Mouse (Mus musculus): ENCODE data around the gene Slc9a3r2. TPM values are rescaled to one million over a fixed set of nuclear protein-coding genes. Genes with fewer than 3 reads are reported as not detected.
"Not testable (repeated sequence)": the region's sequence is repeated elsewhere in the genome, so short reads cannot be mapped to it uniquely, and the experiment has no call there.

The Slc9a3r2 gene
- polyA plus RNA-seq, 1 experiment from 2014 or later = not detected

DNA sequence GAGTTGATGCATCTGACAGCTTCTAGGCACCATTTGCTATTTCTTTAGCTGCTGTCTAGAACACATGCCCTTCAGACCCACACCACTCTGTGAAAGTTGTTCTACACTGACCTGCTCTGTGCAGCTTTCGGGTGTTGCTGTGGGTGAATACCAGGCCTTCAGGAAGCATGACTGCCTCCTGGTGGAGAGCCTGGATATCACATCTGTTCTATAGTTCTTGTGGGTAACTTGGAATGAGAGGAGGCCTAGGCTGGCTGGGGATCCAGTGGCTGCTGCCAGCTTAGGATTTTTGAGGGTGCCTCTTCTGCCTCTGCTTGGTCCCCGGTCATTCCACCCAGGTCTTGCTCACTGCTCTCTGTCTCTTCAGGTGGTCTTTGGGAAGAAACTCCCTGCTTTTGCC, 26.1 kb upstream of the Slc9a3r2 start:
- Histone ChIP-seq H3K36me3 (ENCODE audit: inconsistent target) (peaks cover 33% of the 10 kb centered on the region), H3K79me2 (ENCODE audit: inconsistent target) (peaks cover 53% of the 10 kb centered on the region), H3K27ac (no peak overlapping the region), H3K4me3 (ENCODE audit: inconsistent target) (no peak overlapping the region)
- 83% methylated on average over 2 of the region's 2 CpGs for WGBS (ENCODE audit: missing documents)

DNA sequence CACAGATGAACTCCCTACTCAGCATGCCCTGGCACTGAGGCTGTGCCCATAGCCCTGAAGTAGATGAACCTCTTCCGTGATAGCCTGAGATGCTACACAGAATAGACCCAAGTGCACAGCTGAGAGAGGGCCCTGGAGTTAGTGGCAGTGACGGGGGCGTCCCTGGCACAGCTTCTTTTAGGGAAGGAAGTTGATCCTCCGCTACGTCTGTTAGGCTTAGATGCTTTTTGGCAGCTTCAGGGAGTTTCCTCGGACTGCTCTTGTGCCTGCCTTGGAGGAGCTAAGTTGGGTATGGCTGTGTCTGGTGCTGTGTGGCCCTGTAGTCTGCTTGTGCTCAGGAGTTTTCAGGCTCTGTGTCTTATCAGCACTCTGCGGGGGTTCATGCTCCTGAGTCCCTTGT, 24.1 kb upstream of the Slc9a3r2 start:
- peaks cover 66% of the 10 kb centered on the region for H3K79me2 ChIP-seq (ENCODE audit: inconsistent target)
- no peak overlapping the region for H3K27ac ChIP-seq
- 39% methylated on average over 7 of the region's 7 CpGs for WGBS (ENCODE audit: missing documents)
- H3K36me3 ChIP-seq (ENCODE audit: inconsistent target) = peaks cover 14% of the 10 kb centered on the region
- no peak overlapping the region for H3K4me3 ChIP-seq (ENCODE audit: inconsistent target)

GRCm38 (mm10) chr17:24672141-24672540, 22.0 kb upstream of the Slc9a3r2 start:
- Histone ChIP-seq H3K4me3 (ENCODE audit: inconsistent target) (no peak overlapping the region), H3K27ac (no peak overlapping the region), H3K36me3 (ENCODE audit: inconsistent target) (peaks cover 4% of the 10 kb centered on the region), H3K79me2 (ENCODE audit: inconsistent target) (peaks cover 66% of the 10 kb centered on the region)
- WGBS (ENCODE audit: missing documents) = 13% methylated on average over 5 of the region's 5 CpGs

DNA sequence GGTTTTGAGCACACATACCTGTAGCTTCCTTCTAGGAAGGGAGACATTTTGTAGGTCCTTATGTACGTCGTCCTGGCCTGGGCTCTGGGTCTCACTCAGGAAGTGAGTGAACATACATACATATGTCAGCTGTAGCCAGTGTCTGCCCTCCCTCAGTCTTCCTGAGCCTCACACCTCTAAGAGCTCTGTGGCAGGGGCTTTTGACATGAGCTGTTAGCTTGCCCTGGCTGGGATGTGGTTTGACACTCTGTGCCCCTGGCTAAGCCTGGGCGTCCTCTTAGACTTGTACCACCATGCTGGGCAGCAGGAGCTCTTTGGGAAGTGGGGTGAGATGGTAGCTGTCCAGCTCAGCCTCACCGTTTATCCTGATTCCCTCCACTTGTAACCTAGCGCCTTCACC, 21.2 kb upstream of the Slc9a3r2 start:
- Histone ChIP-seq H3K79me2 (ENCODE audit: inconsistent target) (peaks cover 64% of the 10 kb centered on the region), H3K4me3 (ENCODE audit: inconsistent target) (no peak overlapping the region), H3K27ac (no peak overlapping the region), H3K36me3 (ENCODE audit: inconsistent target) (no peaks in the 10 kb centered on the region)
- 70% methylated on average over 5 of the region's 5 CpGs for WGBS (ENCODE audit: missing documents)

GRCm38 (mm10) chr17:24670246-24670844, 20.2 kb upstream of the Slc9a3r2 start:
- Histone ChIP-seq H3K36me3 (ENCODE audit: inconsistent target) (no peaks in the 10 kb centered on the region), H3K79me2 (ENCODE audit: inconsistent target) (peaks cover 54% of the 10 kb centered on the region), H3K4me3 (ENCODE audit: inconsistent target) (peak overlapping the region; percentile 59), H3K27ac (no peak overlapping the region)
- 9% methylated on average over 8 of the region's 8 CpGs for WGBS (ENCODE audit: missing documents)

DNA sequence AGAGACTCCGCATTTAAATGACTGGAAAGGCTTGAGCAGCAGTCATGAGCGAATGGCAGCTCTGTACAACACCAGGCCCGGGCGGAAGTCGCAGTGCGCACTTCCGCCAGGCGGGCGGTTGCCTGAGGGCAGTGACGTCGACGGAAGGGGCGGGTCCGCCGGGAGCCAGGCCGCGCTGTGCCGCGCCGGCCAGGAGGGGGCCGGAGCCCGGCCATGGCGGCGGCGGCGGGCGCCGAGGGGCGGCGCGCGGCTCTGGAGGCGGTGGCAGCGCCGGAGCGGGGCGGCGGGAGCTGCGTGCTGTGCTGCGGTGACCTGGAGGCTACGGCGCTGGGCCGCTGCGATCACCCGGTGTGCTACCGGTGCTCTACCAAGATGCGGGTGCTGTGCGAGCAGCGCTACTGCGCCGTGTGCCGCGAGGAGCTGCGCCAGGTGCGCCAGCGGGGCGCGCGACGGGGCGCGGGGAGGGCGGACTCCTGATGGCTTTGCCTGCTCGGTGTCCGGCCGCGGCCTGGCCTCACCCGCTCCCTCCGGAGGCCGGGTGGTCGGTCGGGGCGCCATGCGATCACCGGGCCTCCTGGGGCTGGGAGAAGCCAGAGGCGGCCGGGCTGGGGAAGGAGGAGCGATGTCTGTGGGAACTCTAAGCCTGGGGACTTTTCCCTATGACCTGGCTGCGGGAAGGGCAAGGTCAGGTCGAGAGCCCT, 19.6 kb upstream of the Slc9a3r2 start, which contains the start of gene Zfp598:
Zfp598 (plus strand) TSS at position 143 of the 701 bp plus-strand sequence.
- Histone ChIP-seq H3K79me2 (ENCODE audit: inconsistent target) (peaks cover 47% of the 10 kb centered on the region), H3K27ac (peak within 1 kb of the TSS; percentile 28; the same call in 1 of the 2 replicates), H3K36me3 (ENCODE audit: inconsistent target) (no peaks in the 10 kb centered on the region), H3K4me3 (ENCODE audit: inconsistent target) (peak within 1 kb of the TSS; percentile 59)
- under 1% methylated on average over 69 of the region's 80 CpGs for WGBS (ENCODE audit: missing documents)

GRCm38 (mm10) chr17:24669214-24669544, 19.1 kb upstream of the Slc9a3r2 start:
- peak overlapping the region; percentile 28; the same call in 1 of the 2 replicates for H3K27ac ChIP-seq
- H3K4me3 ChIP-seq (ENCODE audit: inconsistent target) = peak overlapping the region; percentile 49
- H3K36me3 ChIP-seq (ENCODE audit: inconsistent target) = not testable (repeated sequence)
- H3K79me2 ChIP-seq (ENCODE audit: inconsistent target) = peaks cover 42% of the 10 kb centered on the region
- 11% methylated on average over 15 of the region's 15 CpGs for WGBS (ENCODE audit: missing documents)

- H3K27ac ChIP-seq = no peak overlapping the region
- H3K79me2 ChIP-seq (ENCODE audit: inconsistent target) = peaks cover 25% of the 10 kb centered on the region
- H3K36me3 ChIP-seq (ENCODE audit: inconsistent target) = no peaks in the 10 kb centered on the region
- 21% methylated on average over 6 of the region's 6 CpGs for WGBS (ENCODE audit: missing documents)
- no peak overlapping the region for H3K4me3 ChIP-seq (ENCODE audit: inconsistent target)
Observed at GRCm38 (mm10) chr17:24667416-24667815, 17.3 kb upstream of the Slc9a3r2 start.

- H3K79me2 ChIP-seq (ENCODE audit: inconsistent target) = peaks cover 21% of the 10 kb centered on the region
- H3K27ac ChIP-seq; H3K36me3 ChIP-seq (ENCODE audit: inconsistent target); H3K4me3 ChIP-seq (ENCODE audit: inconsistent target): not testable (repeated sequence)
- 84% methylated on average over 6 of the region's 7 CpGs for WGBS (ENCODE audit: missing documents)
Observed at GRCm38 (mm10) chr17:24667011-24667410, 16.9 kb upstream of the Slc9a3r2 start.

GRCm38 (mm10) chr17:24658017-24658758, 8.1 kb upstream of the Slc9a3r2 start, which contains the start of gene Npw:
TSS of gene Npw (minus strand) at chr17:24658457.
- Histone ChIP-seq H3K4me3 (ENCODE audit: inconsistent target) (no peak within 1 kb of the TSS), H3K79me2 (ENCODE audit: inconsistent target) (no peaks in the 10 kb centered on the region), H3K36me3 (ENCODE audit: inconsistent target) (no peaks in the 10 kb centered on the region), H3K27ac (no peak within 1 kb of the TSS)
- WGBS (ENCODE audit: missing documents) = 7% methylated on average over 47 of the region's 47 CpGs

- no peaks in the 10 kb centered on the region for H3K36me3 ChIP-seq (ENCODE audit: inconsistent target)
- 76% methylated on average over 4 of the region's 4 CpGs for WGBS (ENCODE audit: missing documents)
- no peak overlapping the region for H3K4me3 ChIP-seq (ENCODE audit: inconsistent target)
- H3K27ac ChIP-seq = no peak overlapping the region
- no peaks in the 10 kb centered on the region for H3K79me2 ChIP-seq (ENCODE audit: inconsistent target)
Observed at GRCm38 (mm10) chr17:24654969-24655368, 4.8 kb upstream of the Slc9a3r2 start.

GRCm38 (mm10) chr17:24653967-24654710, 4.0 kb upstream of the Slc9a3r2 start:
- Histone ChIP-seq H3K36me3 (ENCODE audit: inconsistent target) (no peaks in the 10 kb centered on the region), H3K79me2 (ENCODE audit: inconsistent target) (no peaks in the 10 kb centered on the region), H3K4me3 (ENCODE audit: inconsistent target) (no peak overlapping the region), H3K27ac (no peak overlapping the region)
- WGBS (ENCODE audit: missing documents) = 9% methylated on average over 19 of the region's 19 CpGs

- Histone ChIP-seq H3K36me3 (ENCODE audit: inconsistent target) (no peaks in the 10 kb centered on the region), H3K79me2 (ENCODE audit: inconsistent target) (no peaks in the 10 kb centered on the region), H3K4me3 (ENCODE audit: inconsistent target) (no peak overlapping the region), H3K27ac (no peak overlapping the region)
- WGBS (ENCODE audit: missing documents) = 21% methylated on average over 3 of the region's 3 CpGs
Observed at GRCm38 (mm10) chr17:24651835-24652234, 1.7 kb upstream of the Slc9a3r2 start.

DNA sequence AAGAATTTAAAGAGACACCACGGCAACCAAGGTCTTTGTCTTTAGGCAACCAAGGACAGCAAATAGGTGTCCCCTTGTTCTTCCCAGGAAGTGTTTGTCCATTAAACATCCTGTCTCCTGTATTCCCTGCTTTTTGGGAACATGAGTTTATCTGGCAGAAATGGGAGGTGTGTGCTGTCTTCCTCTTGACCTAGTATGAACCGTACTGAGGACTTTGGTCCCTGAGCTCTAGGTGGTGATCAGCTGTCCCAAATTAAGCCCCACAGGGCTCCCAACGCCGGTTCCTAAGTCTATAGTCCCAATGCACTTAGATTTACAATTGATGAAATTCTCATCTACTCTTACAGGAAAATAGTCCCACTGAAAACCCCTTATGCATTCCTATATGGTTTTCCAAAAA, 639 bp upstream of the Slc9a3r2 start:
- H3K36me3 ChIP-seq (ENCODE audit: inconsistent target) = no peaks in the 10 kb centered on the region
- H3K4me3 ChIP-seq (ENCODE audit: inconsistent target) = no peak overlapping the region
- no peak overlapping the region for H3K27ac ChIP-seq
- 92% methylated on average over 4 of the region's 4 CpGs for WGBS (ENCODE audit: missing documents)
- no peaks in the 10 kb centered on the region for H3K79me2 ChIP-seq (ENCODE audit: inconsistent target)

Data from macrophage (primary cell).